In the genomic region with DNA sequence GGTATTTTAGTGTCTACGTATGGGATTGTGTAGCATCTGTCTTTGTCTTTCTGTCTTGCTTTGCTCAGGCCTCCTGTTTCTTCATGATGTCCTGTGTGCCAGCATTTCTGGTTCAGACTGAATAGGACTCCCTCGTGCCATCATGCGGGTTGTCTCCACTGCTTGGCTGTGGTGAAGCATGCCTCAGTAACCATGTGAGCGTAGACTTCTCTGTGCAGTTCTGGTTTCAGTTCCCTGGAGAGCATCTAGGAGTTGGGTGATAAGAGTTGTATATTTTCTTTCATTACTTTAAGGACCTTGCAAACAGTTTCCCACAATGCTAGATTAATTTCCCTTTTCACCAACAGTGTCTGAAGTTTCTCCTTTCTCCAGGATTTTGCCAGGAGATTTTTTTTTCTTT, we compare ENCODE assay signal across 21 mouse cellular contexts. TPM values are rescaled to one million over a fixed set of nuclear protein-coding genes. Genes with fewer than 3 reads are reported as not detected.
DNase-seq lines count a peak whose midpoint lies in the region; ATAC-seq lines count a peak whose summit lies in the region.
"Had no signal": no experiment of that assay in that cellular context is flagged by ENCODE, and none has a peak within 500 bp of the region (broad histone marks: within the 10 kb centered on the region; RNA-seq: fewer than 3 reads in every experiment).

No protein-coding gene starts in this region.

- no peak for ATAC-seq in liver, embryonic 11.5 days (replicated peaks; ENCODE audit: low FRiP score)
- ATAC-seq in midbrain, embryonic 11.5 days (ENCODE audit: low FRiP score): no peak
- ATAC-seq: forebrain, embryonic 14.5 days; intestine, embryonic 15.5 days had no signal

- 94% methylated on average over 4 of the region's 4 CpGs for WGBS in heart, embryonic 10.5 days
- WGBS in liver, embryonic 11.5 days: 81% methylated on average over 4 of the region's 4 CpGs
- 38% methylated on average over 4 of the region's 4 CpGs for WGBS in macrophage (ENCODE audit: missing documents)
- WGBS in midbrain, embryonic 11.5 days: 91% methylated on average over 4 of the region's 4 CpGs

- no peak overlapping the region for H3K27ac ChIP-seq in heart, embryonic 10.5 days
- H3K27ac ChIP-seq in liver, embryonic 11.5 days (ENCODE audit: low read depth, low read length): no peak overlapping the region
- peak overlapping the region; percentile 69 for H3K27ac ChIP-seq in macrophage
- H3K27ac ChIP-seq in midbrain, embryonic 11.5 days (ENCODE audit: low read depth, low read length): no peak overlapping the region
- H3K27ac ChIP-seq: embryonic facial prominence, embryonic 15.5 days; forebrain, embryonic 10.5 days; hindbrain, embryonic 10.5 days; hindbrain, embryonic 14.5 days; intestine, embryonic 15.5 days had no signal

- H3K9me3 ChIP-seq in heart, embryonic 10.5 days: no peaks in the 10 kb centered on the region
- no peaks in the 10 kb centered on the region for H3K9me3 ChIP-seq in liver, embryonic 11.5 days (ENCODE audit: control insufficient read depth, low read length)
- H3K9me3 ChIP-seq in midbrain, embryonic 11.5 days (ENCODE audit: control insufficient read depth, low read length): no peaks in the 10 kb centered on the region
- H3K9me3 ChIP-seq: embryonic facial prominence, embryonic 15.5 days; forebrain, embryonic 10.5 days; hindbrain, embryonic 10.5 days; intestine, embryonic 15.5 days had no signal

- H3K36me3 ChIP-seq in heart, embryonic 10.5 days: peaks cover 4% of the 10 kb centered on the region; the same call in 1 of the 2 replicates
- no peaks in the 10 kb centered on the region for H3K36me3 ChIP-seq in liver, embryonic 11.5 days (ENCODE audit: control insufficient read depth, insufficient read depth, low read length)
- no peaks in the 10 kb centered on the region for H3K36me3 ChIP-seq in macrophage (ENCODE audit: inconsistent target)
- no peaks in the 10 kb centered on the region for H3K36me3 ChIP-seq in midbrain, embryonic 11.5 days (ENCODE audit: control insufficient read depth, insufficient read depth, low read length)
- H3K36me3 ChIP-seq: embryonic facial prominence, embryonic 15.5 days; forebrain, embryonic 10.5 days; hindbrain, embryonic 10.5 days; intestine, embryonic 15.5 days had no signal

- H3K27me3 ChIP-seq in heart, embryonic 10.5 days (ENCODE audit: insufficient read depth, poor library complexity, severe bottlenecking): no peaks in the 10 kb centered on the region
- no peaks in the 10 kb centered on the region; the same call in 1 of the 2 replicates for H3K27me3 ChIP-seq in liver, embryonic 11.5 days (replicated peaks; ENCODE audit: control insufficient read depth, insufficient read depth, low read length)
- H3K27me3 ChIP-seq in midbrain, embryonic 11.5 days (ENCODE audit: control insufficient read depth, insufficient read depth, low read length): no peaks in the 10 kb centered on the region
- H3K27me3 ChIP-seq: embryonic facial prominence, embryonic 15.5 days; intestine, embryonic 15.5 days had no signal

- H3K4me2 ChIP-seq in liver, embryonic 11.5 days: no peak overlapping the region
- H3K4me2 ChIP-seq in midbrain, embryonic 11.5 days: no peak overlapping the region
- H3K4me2 ChIP-seq: embryonic facial prominence, embryonic 15.5 days; heart, embryonic 11.5 days; hindbrain, embryonic 14.5 days; intestine, embryonic 15.5 days had no signal

- H3K9ac ChIP-seq in liver, embryonic 11.5 days (ENCODE audit: low read depth, low read length): no peak overlapping the region
- no peak overlapping the region for H3K9ac ChIP-seq in midbrain, embryonic 11.5 days (ENCODE audit: low read length)
- H3K9ac ChIP-seq: embryonic facial prominence, embryonic 15.5 days; hindbrain, embryonic 14.5 days; intestine, embryonic 15.5 days had no signal

- H3K4me3 ChIP-seq in heart, embryonic 10.5 days: no peak overlapping the region
- H3K4me3 ChIP-seq in liver, embryonic 11.5 days (ENCODE audit: low read depth, low read length): no peak overlapping the region
- H3K4me3 ChIP-seq in macrophage (ENCODE audit: inconsistent target): no peak overlapping the region
- H3K4me3 ChIP-seq in midbrain, embryonic 11.5 days (ENCODE audit: low read depth, low read length): no peak overlapping the region
- H3K4me3 ChIP-seq: embryonic facial prominence, embryonic 15.5 days; erythroblast, embryonic 14.5 days; forebrain, embryonic 10.5 days; hindbrain, embryonic 10.5 days; intestine, embryonic 15.5 days had no signal

- H3K4me1 ChIP-seq in heart, embryonic 10.5 days: peaks cover 12% of the 10 kb centered on the region; the same call in 1 of the 2 replicates
- H3K4me1 ChIP-seq in liver, embryonic 11.5 days (replicated peaks; ENCODE audit: control insufficient read depth, insufficient read depth, low read length): peaks cover 3% of the 10 kb centered on the region
- no peaks in the 10 kb centered on the region for H3K4me1 ChIP-seq in midbrain, embryonic 11.5 days (ENCODE audit: control insufficient read depth, insufficient read depth, low read length)

- peaks cover 60% of the 10 kb centered on the region for H3K79me2 ChIP-seq in macrophage (ENCODE audit: inconsistent target)

- peak; percentile 79 for DNase-seq in heart, adult 11 months
- DNase-seq in heart, embryonic 10.5 days (ENCODE audit: low spot score): no peak
- DNase-seq in liver, embryonic 11.5 days (ENCODE audit: low spot score): peak; percentile 17
- no peak for DNase-seq in liver
- no peak for DNase-seq in layer of hippocampus, adult 9-11 months
- no peak for DNase-seq in midbrain, embryonic 11.5 days (ENCODE audit: low spot score, missing footprints)
- DNase-seq: adrenal gland, adult 2 months; adrenal gland, postnatal 25 days; cerebellum, adult 2 months; cerebellum, postnatal 10 days; embryo, embryonic 11 days; gastrocnemius, postnatal 14 days had no signal

RNA-seq across cellular contexts. Expression of a gene that starts 17.4 kb away (rescaled TPM):
- polyA plus RNA-seq in heart, embryonic 10.5 days (2016; fragmentation: Nextera tagmentation; extraction: Ambion mirVana): 30.6 and 44.7 TPM in 2 replicates
- 4.8 and 5.9 TPM in 2 replicates for polyA plus RNA-seq in liver, embryonic 11.5 days (2014; fragmentation: Nextera tagmentation; extraction: Ambion mirVana)
- 10 to 100 TPM in 7 of 26 experiments, 1 to 10 TPM in 15, under 1 TPM in 4; 0.60 to 42.3 (median 4.2) TPM for total RNA-seq in macrophage (2018; cell fraction: chromatin; rRNA removed)
- total RNA-seq in macrophage (2018; cell fraction: cytosol; rRNA removed): 10 to 100 TPM in 14 of 26 experiments, 1 to 10 TPM in 12; 6.5 to 36.9 (median 14.3) TPM
- 10 to 100 TPM in 13 of 26 experiments, 1 to 10 TPM in 13; 3.4 to 48.4 (median 9.7) TPM for total RNA-seq in macrophage (2018; cell fraction: nucleus; rRNA removed)
- 16.9 to 30.2 TPM (median 26.1 TPM) in 3 replicates for polyA plus RNA-seq in macrophage (2018)
- polyA plus RNA-seq in midbrain, embryonic 11.5 days (2014; fragmentation: Nextera tagmentation; extraction: Ambion mirVana): 0.73 and 0.77 TPM in 2 replicates

RNA-seq across cellular contexts. Expression of a gene that starts 49.2 kb away (rescaled TPM):
- 7.9 and 11.4 TPM in 2 replicates for polyA plus RNA-seq in heart, embryonic 10.5 days (2016; fragmentation: Nextera tagmentation; extraction: Ambion mirVana)
- polyA plus RNA-seq in liver, embryonic 11.5 days (2014; fragmentation: Nextera tagmentation; extraction: Ambion mirVana): 3.3 and 4.9 TPM in 2 replicates
- total RNA-seq in macrophage (2018; cell fraction: chromatin; rRNA removed): 10 to 100 TPM in 10 of 26 experiments, 1 to 10 TPM in 16; 1.7 to 33.6 (median 9.2) TPM
- 10 to 100 TPM in 12 of 26 experiments, 1 to 10 TPM in 14; 3.2 to 22.9 (median 8.2) TPM for total RNA-seq in macrophage (2018; cell fraction: cytosol; rRNA removed)
- 10 to 100 TPM in 16 of 26 experiments, 1 to 10 TPM in 10; 2.5 to 38.9 (median 11.4) TPM for total RNA-seq in macrophage (2018; cell fraction: nucleus; rRNA removed)
- 9.9 to 16.8 TPM (median 15.2 TPM) in 3 replicates for polyA plus RNA-seq in macrophage (2018)
- polyA plus RNA-seq in midbrain, embryonic 11.5 days (2014; fragmentation: Nextera tagmentation; extraction: Ambion mirVana): 2.0 and 3.4 TPM in 2 replicates
- polyA plus RNA-seq: erythroblast, embryonic 14.5 days had no signal

Comparison
In these comparisons a context has a peak if more than half of its experiments do, and no peak if none do; other contexts are left out.
1. DNase-seq: peak in heart, adult 11 months (single experiment) and liver, embryonic 11.5 days (single experiment); none in heart, embryonic 10.5 days (single experiment), liver (single experiment), layer of hippocampus, adult 9-11 months (single experiment) and midbrain, embryonic 11.5 days (single experiment).